Mouse (Mus musculus): ENCODE results near the gene Ctdsp2.

The Ctdsp2 gene

DNA sequence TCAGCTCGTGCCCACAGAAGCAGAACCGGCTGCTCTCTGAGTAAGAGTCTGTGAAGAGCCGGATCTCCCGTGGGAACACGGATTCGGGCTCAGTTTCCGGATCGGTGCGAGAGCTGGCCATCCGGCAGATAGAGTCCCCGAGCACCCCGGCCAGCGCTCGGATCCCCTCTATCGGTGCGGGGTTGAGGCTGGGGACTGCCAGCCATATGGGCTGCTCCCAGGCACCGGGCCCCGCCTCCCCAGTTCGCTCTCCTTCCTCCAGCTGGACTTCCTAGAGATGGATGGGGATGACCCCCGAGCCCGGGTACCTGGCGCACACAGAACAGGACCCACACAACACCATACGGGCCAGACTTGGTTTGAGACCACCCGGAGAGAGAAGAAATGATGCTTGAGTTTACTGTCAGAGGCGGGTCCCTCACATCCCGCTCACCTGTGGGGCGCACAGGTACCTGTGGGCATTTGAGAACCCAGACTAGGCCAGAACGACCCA lies 62.8 kb downstream of the Ctdsp2 start, which contains the start of the genes Mettl1 and Eef1akmt3:
Gene Mettl1, plus strand, starts transcription at position 141 of the 493 bp plus-strand sequence.
Gene Eef1akmt3, minus strand, starts transcription at position 240 of the 493 bp plus-strand sequence.
- CTCF ChIA-PET: interaction anchor here in 3 of 4 experiments (0.6 to 3.9 kb wide), 10 partner anchors 11 to 124 kb away, joined by 3 to 26 read pairs (median 3); partner anchors contain the start of genes Tsfm (in 2 of the 3), B4galnt1 (in 1 of the 3) and Cdk4 (in 1 of the 3)
- POLR2A ChIA-PET: interaction anchor here (0.6 to 3.2 kb wide), 41 partner anchors 10 to 1690 kb away, joined by 3 to 18 read pairs (median 4); partner anchors contain the start of genes Cdk4 (in 3 of the 4), March9 (in 1 of the 4) and Tsfm (in 1 of the 4)

DNA sequence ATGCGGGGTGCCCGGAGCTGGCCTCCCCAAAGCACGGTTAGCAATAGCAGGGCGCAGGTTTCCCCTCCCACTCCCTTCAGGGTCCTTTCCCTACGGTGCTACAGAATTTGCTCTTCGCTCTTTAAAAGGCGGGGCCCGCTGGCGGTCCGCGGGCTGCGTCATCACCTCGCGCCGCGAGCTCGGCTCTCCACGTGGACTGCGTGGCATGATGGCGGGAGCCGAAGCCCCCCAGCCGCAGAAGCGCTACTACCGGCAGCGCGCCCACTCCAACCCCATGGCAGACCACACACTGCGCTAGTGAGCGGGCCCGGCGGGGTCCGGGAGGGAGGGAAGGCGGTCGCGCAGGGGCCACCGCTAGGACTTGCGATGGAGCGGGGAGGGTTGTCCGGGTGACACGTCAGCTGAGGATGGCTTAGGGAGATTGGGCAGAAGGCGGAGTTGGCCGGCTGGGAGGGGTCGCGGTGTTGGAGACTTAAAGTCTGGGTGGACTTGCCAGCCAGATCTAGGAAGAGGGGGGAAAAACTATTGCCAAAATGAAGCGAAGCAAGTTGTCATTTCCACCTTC lies 63.3 kb downstream of the Ctdsp2 start:
- POLR2A ChIA-PET: interaction anchor here (0.6 to 3.2 kb wide), 38 partner anchors 10 to 1690 kb away, joined by 3 to 18 read pairs (median 3); partner anchors contain the start of genes Cdk4 (in 3 of the 4), Agap2 (in 1 of the 4), March9 (in 1 of the 4) and Tsfm (in 1 of the 4)
- CTCF ChIA-PET: interaction anchor here in 3 of 4 experiments (0.6 to 3.9 kb wide), 9 partner anchors 12 to 270 kb away, joined by 3 to 26 read pairs (median 3); partner anchors contain the start of genes B4galnt1 (in 1 of the 3), Cdk4 (in 1 of the 3), Mars (in 1 of the 3) and Tsfm (in 1 of the 3)

DNA sequence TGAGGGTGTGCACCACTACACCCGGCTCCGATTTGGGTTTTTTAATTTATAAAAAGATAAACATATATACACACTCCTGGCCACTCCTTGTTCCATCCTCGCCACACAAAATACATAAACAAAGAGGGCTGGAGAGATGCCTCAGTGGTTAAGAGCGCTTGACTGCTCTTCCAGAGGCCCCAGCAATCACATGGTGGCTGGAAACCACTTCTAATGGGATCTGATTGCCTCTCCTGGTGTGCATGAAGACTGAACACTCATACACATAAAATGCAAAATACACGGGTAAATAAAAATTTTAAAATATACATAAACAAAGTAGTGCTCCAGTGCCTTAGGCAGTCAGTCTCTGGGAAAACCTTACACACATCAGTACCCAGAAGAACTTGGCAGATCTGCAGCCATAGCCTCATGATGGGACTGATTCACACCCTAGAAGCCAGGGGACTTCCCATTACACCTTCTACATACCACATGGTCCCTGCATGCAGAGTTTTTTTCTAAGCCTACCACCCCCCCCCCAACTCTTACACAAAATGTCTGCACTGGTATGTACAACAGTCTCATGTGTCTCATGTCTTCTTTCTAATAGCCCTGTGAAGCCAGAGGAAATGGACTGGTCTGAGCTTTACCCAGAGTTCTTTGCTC lies 64.1 kb downstream of the Ctdsp2 start:
- CTCF ChIA-PET: interaction anchor here in 3 of 4 experiments (0.7 to 3.9 kb wide), 7 partner anchors 15 to 270 kb away, joined by 3 to 26 read pairs (median 4); partner anchors contain the start of genes Cdk4 (in 1 of the 3) and Mars (in 1 of the 3)
- POLR2A ChIA-PET: interaction anchor here (0.6 to 3.2 kb wide), 16 partner anchors 10 to 284 kb away, joined by 3 to 18 read pairs (median 3); partner anchors contain the start of genes Agap2 (in 1 of the 4) and Cdk4 (in 1 of the 4)

DNA sequence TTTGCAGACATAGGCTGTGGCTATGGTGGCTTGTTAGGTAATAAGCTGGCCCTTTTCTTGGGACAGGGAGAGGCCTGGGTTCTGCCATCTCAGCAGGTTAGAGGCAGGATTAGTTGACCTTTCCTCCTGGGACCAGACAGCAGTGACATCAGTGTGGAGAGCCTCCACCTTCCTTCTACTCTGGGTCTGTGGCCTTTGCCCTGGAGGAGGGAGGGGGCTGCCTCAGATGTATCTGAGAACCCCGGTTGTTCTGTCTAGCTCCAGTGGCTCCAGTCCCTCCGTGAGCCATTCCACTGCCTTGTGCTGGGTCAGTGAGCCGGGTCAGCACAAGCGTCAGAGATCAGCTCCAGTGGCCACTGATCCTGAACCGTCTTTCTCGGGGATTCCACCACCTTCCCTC lies 64.7 kb downstream of the Ctdsp2 start:
- ChIA-PET POLR2A (interaction anchor here (0.6 to 3.2 kb wide), 8 partner anchors 12 to 136 kb away, joined by 3 to 18 read pairs (median 3); partner anchors contain the start of genes Cdk4 (in 2 of the 4) and Agap2 (in 1 of the 4)), CTCF (interaction anchor here in 2 of 4 experiments (0.5 to 3.9 kb wide), 3 partner anchors 15 to 127 kb away, joined by 4 to 26 read pairs (median 7); no protein-coding TSS in a partner anchor)

DNA sequence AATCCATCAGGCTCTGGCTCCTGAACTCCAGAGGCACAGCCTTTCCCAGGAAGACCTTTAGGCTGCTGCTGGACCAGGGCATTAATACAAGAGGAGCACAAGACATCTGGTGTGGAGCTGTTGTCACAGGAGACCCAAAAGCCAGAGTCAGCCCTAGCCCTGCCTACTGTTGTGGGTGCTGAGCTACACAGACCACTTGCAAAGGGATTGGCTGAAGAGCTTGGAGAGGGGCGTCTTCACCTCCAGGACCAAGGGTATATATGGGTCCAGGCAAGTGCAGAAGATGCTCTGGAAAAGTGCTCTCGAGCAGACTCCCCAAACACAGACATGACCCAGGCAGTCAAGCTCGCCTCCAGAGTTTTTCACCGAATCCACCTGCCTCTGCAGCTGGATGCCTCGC lies 69.4 kb downstream of the Ctdsp2 start, which contains the start of gene Cyp27b1:
Gene Cyp27b1, plus strand, starts transcription at position 297 of the 400 bp plus-strand sequence.
- CTCF ChIA-PET: interaction anchor here (0.9 to 2.3 kb wide), 9 partner anchors 8 to 147 kb away, joined by 3 to 19 read pairs (median 4); partner anchors contain the start of genes Agap2 (in 1 of the 4) and March9 (in 1 of the 4)
- POLR2A ChIA-PET: interaction anchor here (0.6 to 2.3 kb wide), 15 partner anchors 10 to 119 kb away, joined by 3 to 8 read pairs (median 5); partner anchors contain the start of genes Cdk4 (in 3 of the 4), March9 (in 1 of the 4) and Tspan31 (in 1 of the 4)

DNA sequence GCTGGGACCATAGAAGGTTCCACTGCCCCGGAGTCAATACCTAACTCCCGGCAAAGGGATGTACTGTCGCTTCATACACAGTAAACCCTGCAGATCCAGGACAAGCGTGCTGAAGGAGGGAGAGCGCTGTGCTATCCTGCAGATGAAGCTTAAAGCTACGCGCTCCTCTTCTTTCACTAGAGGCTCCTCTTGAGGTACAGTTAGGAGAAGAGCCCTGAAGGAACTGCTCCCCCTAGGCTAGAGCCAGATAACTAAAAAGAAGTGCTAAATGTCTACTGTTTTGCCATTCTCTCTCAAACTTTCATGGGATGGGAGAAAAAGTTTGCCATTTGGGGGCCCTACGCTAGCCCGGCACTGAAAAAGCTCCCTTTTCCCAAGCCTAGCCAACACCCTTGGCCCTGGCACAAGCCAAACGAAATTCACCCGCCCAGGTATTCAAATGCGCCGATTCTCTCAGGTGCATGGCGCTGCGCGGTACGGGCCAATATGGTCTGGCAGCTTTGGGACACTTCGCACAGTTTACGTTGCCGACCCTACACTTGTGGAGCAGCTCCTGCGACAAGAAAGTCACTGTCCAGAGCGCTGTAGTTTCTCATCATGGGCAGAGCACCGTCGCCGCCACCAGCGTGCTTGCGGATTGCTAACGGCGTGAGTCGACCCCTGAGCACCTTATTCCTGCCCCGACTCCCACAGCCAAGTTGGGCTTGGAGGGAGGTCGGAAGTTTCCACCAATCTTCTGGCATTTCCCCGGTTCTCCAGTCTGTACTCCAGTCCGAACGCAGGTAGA lies 70.3 kb downstream of the Ctdsp2 start:
- ChIA-PET CTCF (interaction anchor here (1.2 to 2.3 kb wide), 8 partner anchors 9 to 130 kb away, joined by 3 to 19 read pairs (median 4); partner anchors contain the start of genes Agap2 (in 1 of the 4) and March9 (in 1 of the 4)), POLR2A (interaction anchor here (0.5 to 2.3 kb wide), 17 partner anchors 9 to 97 kb away, joined by 3 to 8 read pairs (median 4); partner anchors contain the start of genes Cdk4 (in 3 of the 4), March9 (in 1 of the 4), Tsfm (in 1 of the 4) and Tspan31 (in 1 of the 4))

Measured in embryonic stem cell, embryonic (primary cell).